ENCODE assay signal across 14 mouse cellular contexts in the genomic region with DNA sequence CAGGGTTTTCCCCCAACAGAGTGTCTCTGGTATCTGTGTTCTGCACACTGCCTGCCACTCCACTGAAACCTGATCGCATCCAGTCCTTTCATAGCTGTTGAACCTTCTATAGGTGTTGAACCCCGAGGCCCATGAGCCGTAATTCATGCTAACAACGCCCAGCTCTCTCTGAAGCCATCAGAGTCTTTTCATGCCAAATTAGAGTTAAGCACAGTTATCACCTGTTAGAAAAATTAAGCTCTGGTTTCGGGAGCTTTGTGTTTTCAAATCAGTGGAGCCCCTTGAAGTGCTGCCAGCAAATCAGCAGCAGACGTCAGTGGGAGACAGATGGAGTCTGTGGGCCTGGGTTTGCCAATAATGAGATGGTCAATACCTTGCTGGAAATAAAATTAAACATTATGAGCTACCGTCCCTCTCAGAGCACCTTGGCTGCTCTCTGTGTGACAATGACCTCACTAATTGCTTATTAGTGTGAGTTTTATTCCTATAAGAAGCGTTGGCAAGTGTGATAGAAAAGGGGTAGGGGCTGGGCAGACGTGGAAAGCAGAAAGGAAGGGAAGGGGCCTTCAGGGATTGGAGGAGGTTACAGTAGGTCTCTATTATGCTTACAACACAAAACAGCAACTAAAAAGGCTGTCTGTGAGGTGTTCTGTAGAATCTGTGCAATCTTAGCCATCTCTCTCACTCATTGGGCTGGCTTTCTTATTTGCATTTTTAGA.
DNase-seq lines count a peak whose midpoint lies in the region; ATAC-seq and TF ChIP-seq lines count a peak whose summit lies in the region.
"Had no signal": no experiment of that assay in that cellular context is flagged by ENCODE, and none has a peak within 500 bp of the region (broad histone marks: within the 10 kb centered on the region; RNA-seq: fewer than 3 reads in every experiment).

No protein-coding gene starts in this region.

- peaks cover 3% of the 10 kb centered on the region; the same call in 1 of the 2 replicates for H3K4me1 ChIP-seq in hindbrain, postnatal 0 days (ENCODE audit: insufficient read depth, low read length)
- H3K4me1 ChIP-seq in hindbrain, embryonic 13.5 days (replicated peaks), result peaks cover 10% of the 10 kb centered on the region; the same call in 1 of the 2 replicates
- peaks cover 4% of the 10 kb centered on the region; the same call in 1 of the 2 replicates for H3K4me1 ChIP-seq in forebrain, embryonic 11.5 days (replicated peaks; ENCODE audit: control insufficient read depth, insufficient read depth, low read length)

- H3K4me2 ChIP-seq in hindbrain, postnatal 0 days (ENCODE audit: low read depth, low read length), result 0 out of 2 replicates have a peak overlapping the region, but pooled peaks have one; percentile 10
- no peak overlapping the region for H3K4me2 ChIP-seq in hindbrain, embryonic 13.5 days
- no peak overlapping the region; the same call in 1 of the 2 replicates for H3K4me2 ChIP-seq in forebrain, embryonic 11.5 days (ENCODE audit: low read depth, low read length, severe bottlenecking)
- H3K4me2 ChIP-seq: heart, embryonic 11.5 days; neural tube, embryonic 12.5 days had no signal

- no peak for TF ChIP-seq CTCF in hindbrain, postnatal 0 days (IDR thresholded peaks at IDR 0.05; ENCODE audit: low read depth)

- 36% methylated on average over 9 of the region's 9 CpGs for WGBS in hindbrain, postnatal 0 days
- 59% methylated on average over 9 of the region's 9 CpGs for WGBS in hindbrain, embryonic 13.5 days
- WGBS in forebrain, embryonic 11.5 days, result 39% methylated on average over 9 of the region's 9 CpGs

- no peak overlapping the region for H3K9ac ChIP-seq in hindbrain, postnatal 0 days (replicated peaks; ENCODE audit: low read length)
- H3K9ac ChIP-seq in hindbrain, embryonic 13.5 days, result no peak overlapping the region
- no peak overlapping the region for H3K9ac ChIP-seq in forebrain, embryonic 11.5 days (ENCODE audit: low read length)
- H3K9ac ChIP-seq: liver, postnatal 0 days; neural tube, embryonic 12.5 days had no signal

- DNase-seq in hindbrain, postnatal 0 days (ENCODE audit: low spot score), result peak; percentile 65
- peak; percentile 49 for DNase-seq in embryo, embryonic 11 days
- DNase-seq in forebrain, embryonic 11.5 days (ENCODE audit: low spot score), result no peak
- peak; percentile 42 for DNase-seq in mesoderm, embryonic 11.5 days (ENCODE audit: low read depth, low spot score)
- DNase-seq in thymus, postnatal 14 days, result no peak
- DNase-seq in frontal cortex, postnatal 25 days (ENCODE audit: low spot score in 2 of 2), result no peak
- DNase-seq: gastrocnemius, adult 2 months; kidney, postnatal 10 days; liver, postnatal 0 days; thymus, postnatal 36 days had no signal

- H3K27ac ChIP-seq in hindbrain, postnatal 0 days, result no peak overlapping the region
- H3K27ac ChIP-seq in hindbrain, embryonic 13.5 days, result no peak overlapping the region
- H3K27ac ChIP-seq in forebrain, embryonic 11.5 days (ENCODE audit: low read depth, low read length), result no peak overlapping the region
- H3K27ac ChIP-seq: gastrocnemius, adult 2 months; neural tube, embryonic 12.5 days had no signal

- no peaks in the 10 kb centered on the region for H3K36me3 ChIP-seq in hindbrain, postnatal 0 days (ENCODE audit: insufficient read depth, low read length)
- H3K36me3 ChIP-seq in hindbrain, embryonic 13.5 days, result no peaks in the 10 kb centered on the region
- H3K36me3 ChIP-seq in forebrain, embryonic 11.5 days (ENCODE audit: control insufficient read depth, insufficient read depth, low read length), result no peaks in the 10 kb centered on the region
- H3K36me3 ChIP-seq: neural tube, embryonic 12.5 days had no signal

- H3K4me3 ChIP-seq in hindbrain, postnatal 0 days (ENCODE audit: low read length), result no peak overlapping the region
- H3K4me3 ChIP-seq in hindbrain, embryonic 13.5 days, result no peak overlapping the region
- no peak overlapping the region for H3K4me3 ChIP-seq in forebrain, embryonic 11.5 days (ENCODE audit: low read depth, low read length)
- H3K4me3 ChIP-seq: gastrocnemius, adult 2 months; neural tube, embryonic 12.5 days had no signal

- no peaks in the 10 kb centered on the region for H3K9me3 ChIP-seq in hindbrain, postnatal 0 days (ENCODE audit: low read length)
- no peaks in the 10 kb centered on the region for H3K9me3 ChIP-seq in hindbrain, embryonic 13.5 days
- no peaks in the 10 kb centered on the region; the same call in 1 of the 2 replicates for H3K9me3 ChIP-seq in forebrain, embryonic 11.5 days (ENCODE audit: control insufficient read depth, low read length)
- H3K9me3 ChIP-seq: neural tube, embryonic 12.5 days had no signal

- ATAC-seq in hindbrain, postnatal 0 days, result no peak
- ATAC-seq in hindbrain, embryonic 13.5 days (ENCODE audit: low FRiP score), result no peak
- ATAC-seq in forebrain, embryonic 11.5 days (replicated peaks; ENCODE audit: low FRiP score), result peak; percentile 84
- no peak for ATAC-seq in granulocyte monocyte progenitor cell, adult 5-6 weeks (replicated peaks; ENCODE audit: poor library complexity, severe bottlenecking)
- ATAC-seq: liver, postnatal 0 days had no signal

- no peaks in the 10 kb centered on the region for H3K27me3 ChIP-seq in hindbrain, postnatal 0 days (ENCODE audit: insufficient read depth, low read length)
- no peaks in the 10 kb centered on the region for H3K27me3 ChIP-seq in hindbrain, embryonic 13.5 days
- H3K27me3 ChIP-seq in forebrain, embryonic 11.5 days (ENCODE audit: control insufficient read depth, insufficient read depth, low read length), result no peaks in the 10 kb centered on the region
- H3K27me3 ChIP-seq: neural tube, embryonic 12.5 days had no signal

Comparison
In these comparisons a context has a peak if more than half of its experiments do, and no peak if none do; other contexts are left out.
1. DNase-seq: peak in hindbrain, postnatal 0 days (single experiment), embryo, embryonic 11 days (single experiment) and mesoderm, embryonic 11.5 days (single experiment); none in forebrain, embryonic 11.5 days (single experiment), thymus, postnatal 14 days (single experiment) and frontal cortex, postnatal 25 days (0 of 2).